Mouse (Mus musculus) telencephalon, adult 2 months (tissue): ENCODE measurements around the gene Tnfsf13.
A peak's percentile ranks its signal among the peaks of the same experiment; 100 is the strongest.

Experiments used
- DNase-seq: peaks from one replicate; pipeline ENCODE4 v3.0.0-alpha.2; 2011; ENCODE audit warnings: low read depth, low spot score

Tnfsf13 gene

DNA sequence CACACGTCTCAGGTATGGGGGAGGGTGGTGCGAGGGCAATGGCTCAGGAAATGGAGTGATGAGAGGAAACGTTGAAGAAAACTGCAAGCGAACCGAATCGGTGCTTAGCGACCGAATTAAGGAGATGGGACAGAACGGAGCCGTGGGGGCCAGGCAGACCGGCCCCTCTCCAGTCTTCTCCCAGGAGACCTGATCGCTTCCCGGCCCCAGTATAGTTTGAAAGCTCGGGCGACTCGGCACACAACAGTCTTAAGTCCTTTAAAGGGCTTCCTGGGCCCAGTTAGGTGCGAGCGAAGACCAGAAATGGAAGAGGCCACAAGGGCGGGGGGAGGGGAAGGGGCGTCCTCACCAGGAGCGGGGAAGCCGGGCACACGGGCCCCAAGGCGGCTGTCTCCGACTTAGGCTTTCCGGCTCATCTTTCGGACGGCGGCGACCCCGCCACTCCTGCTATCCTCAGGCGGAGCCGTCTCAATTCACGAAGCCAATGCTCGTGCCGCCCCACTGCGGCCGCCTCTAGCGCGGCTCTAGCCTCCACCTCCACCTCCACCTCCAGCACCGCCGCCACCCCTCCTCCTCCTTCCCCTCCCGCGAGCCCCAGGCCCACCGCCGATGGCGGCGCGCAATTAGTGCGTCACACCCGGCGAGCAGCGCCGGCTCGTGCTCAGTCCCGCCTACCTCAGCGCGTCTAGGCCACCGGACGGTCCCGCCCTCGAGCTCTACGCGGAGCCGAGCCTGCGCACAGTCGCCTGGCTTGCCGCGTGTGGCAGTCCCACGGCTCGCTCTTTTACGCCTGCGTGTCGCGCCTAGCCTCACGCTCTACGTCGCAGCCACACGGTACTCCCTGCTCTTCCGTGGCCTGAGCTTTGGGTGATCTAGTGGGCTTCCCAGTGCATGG, 4.0 kb downstream of the Tnfsf13 start, which contains the start of gene Senp3:
Senp3 (minus strand) TSS at position 771 of the 895 bp plus-strand sequence.
- DNase-seq: peak; percentile 97

DNA sequence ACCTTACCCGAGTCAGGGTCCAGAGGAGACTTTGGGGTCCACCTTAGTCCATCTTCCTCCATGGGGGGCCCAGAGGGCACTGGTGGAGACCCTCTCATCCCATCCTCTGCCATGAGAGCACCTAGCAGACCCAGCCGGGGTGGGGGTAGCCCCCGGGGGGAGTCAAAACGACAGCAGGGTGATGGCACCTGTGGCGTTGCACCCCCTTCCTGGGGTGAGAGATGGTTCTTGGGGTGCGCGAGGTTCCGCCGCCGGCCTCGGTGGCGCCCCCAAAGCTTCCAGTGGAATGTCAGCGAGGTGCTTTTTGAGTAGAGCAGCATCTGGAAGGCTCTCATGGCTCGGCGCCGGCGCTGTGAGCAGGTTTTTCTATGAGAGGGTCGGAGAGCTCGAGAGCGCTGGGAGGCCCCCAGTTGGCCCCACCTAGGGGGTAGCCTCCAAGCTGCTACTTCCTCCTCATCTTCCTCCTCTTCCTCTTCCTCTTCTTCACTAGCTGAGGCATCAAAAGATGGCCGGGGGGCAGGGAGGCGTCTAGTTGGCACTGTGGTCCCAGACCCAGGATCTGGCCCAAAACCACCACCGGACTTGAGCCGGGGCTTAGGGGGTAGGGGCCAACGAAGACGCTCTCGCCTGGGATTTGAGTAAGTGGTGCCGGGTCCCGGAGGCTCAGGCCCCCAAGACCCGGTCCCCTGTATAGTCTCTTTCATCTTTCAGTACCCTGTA, 5.3 kb downstream of the Tnfsf13 start:
- no peak for DNase-seq

DNA sequence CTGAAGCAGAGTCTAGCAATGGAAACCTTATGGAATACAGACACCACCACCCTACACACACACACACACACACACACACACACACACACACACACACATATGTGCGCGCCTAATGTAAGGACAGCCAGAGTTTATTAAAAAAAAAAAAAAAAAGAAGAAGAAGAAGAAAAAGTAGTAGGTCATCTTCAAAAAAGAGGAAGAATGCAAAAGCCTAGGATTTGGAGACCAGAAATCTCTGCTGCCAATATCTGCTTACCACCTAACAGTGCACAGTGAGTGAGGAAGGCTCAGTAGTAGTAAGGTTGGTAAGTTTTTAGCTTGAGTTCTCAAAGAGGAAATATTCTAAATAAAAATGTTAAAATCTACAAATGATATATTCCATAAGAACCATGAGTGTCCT, 6.4 kb downstream of the Tnfsf13 start:
- no peak for DNase-seq

DNA sequence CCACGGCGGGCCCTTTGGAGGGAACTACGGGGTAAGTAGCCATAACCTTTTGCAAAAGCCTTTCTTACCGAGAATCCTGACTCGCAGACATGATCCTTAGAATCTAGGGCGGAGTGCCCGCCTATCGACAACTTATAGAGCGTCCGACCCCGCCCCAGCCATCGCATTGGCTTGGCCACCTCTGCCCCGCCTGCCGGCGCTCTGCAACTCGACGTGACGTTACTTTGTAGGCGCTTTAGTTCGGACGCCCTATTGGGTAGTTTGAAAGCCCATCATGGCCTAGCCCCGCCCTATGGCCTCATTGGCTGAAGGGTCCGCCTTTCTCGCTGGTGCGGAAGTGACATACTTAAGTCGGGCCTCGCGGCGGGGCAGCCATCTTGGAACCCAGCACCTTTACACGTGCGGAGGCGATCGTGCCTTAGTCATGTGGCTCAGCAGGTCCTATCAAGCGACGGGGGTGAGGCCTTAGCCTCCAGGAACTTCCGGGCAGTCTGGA, 13.3 kb downstream of the Tnfsf13 start, which contains the start of gene Eif4a1:
Eif4a1 (minus strand) TSS at position 213 of the 496 bp plus-strand sequence.
- peak; percentile 100 for DNase-seq

DNA sequence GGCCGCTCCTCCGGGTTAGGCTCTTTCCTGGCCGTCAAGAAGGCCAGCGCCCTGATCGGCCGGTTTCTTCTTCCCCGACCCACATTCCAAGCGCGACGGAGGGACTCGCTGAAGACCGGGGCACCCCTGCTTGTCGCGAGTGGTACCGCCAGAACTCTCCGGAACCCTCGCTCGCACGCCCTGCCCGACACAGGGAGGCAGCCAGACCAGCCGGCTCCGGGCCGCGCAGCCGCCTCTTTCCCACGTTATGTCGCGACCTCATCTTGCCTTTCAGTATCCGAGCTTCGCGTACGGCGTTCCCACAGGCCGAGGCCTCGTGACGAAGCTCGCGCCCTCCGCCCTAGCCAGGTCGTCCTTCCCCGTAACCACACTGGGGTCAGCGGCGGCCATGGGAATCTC, 13.9 kb downstream of the Tnfsf13 start:
- DNase-seq: no peak

DNA sequence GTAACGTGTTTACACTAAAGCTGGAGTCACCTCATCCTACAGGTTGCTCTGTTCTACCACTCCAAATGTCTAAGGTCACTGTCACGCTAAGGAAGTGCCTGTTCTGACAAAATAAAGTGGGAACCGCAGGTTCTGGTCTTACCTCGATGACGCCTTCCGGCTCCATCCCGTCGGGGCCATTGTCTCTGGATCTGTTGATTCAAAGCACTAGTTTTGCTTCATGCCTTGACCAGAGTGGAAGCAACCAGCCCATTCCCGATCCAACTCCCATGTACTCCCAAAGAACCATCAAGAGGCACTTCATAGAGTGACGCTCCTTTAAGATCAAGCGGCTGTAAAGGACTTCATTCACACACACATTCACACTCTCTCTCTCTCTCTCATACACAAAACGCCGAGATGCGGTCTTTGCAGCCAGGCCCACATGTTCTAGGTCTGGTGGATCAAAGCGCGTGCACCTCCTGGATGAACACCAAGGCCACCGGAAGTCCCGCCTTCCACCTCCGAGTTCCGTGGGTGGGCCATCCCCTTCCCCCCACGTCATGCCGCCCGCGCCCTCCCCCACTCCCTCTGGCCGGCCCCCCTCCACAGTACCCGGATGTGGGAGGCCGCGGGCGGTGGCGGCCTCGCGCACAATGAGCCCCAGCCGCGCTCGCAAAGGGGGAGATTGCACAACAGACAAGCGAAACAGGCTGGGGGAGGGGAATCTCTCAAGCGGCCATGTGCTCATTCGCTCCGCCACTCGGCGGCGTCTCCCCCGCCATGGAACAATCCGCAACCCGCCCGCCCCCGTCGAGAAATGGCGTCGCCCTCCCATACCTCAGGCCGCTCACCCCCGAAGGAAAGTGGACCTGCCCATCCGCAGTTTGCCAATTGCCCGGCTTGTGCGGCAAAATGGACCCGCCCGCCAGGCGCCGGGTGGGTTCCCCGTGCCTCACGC, 14.5 kb downstream of the Tnfsf13 start:
- DNase-seq: peak; percentile 93

DNA sequence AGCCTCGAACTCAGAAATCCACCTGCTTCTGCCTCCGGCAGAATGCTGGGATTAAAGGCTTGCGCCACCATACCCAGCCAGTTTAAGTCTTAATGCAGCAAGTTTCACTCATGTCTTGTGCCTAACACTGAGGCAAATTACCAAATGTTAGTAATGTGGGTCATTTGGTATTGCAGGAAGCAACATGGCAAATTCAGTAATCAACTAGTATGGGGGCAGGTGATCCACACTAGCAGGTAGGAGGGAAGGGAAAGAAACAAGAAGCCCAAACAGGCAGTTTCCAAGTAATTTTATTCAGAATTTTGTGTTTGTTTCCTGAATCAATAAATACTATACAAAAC, 18.9 kb downstream of the Tnfsf13 start:
- DNase-seq: no peak

DNA sequence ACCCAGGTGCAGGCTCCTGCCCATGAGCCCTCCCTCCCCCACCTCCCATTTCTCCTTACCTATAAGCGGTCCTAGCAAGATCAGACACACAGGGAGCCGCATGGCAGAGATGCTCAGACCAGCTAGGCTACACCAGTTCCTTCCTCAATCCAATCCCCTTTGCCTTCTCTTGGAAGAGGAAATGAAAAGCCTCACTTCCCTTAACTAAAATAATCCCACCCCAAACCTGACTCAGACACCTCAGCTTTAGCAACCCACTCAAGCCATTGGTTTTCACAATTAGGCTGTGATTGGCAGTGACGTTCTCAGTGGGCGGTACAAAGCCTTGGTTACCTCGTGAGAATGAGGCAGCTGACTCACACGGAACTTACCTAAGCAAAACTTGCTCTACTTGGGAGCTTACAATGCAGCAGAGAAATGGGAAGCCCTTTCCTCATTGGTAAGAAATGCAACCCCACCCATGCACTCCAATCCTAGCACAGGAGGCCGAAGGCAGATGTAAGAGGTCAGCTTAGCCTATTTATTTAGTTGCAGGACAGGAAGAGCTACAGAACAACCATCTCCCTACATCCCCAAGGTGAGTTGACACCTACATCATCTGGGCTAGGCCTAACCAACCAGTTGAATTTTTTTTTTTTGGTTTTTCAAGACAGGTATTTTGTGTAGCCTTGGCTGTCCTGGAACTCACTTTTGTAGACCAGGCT, 19.5 kb downstream of the Tnfsf13 start, which contains the start of gene Cd68:
Cd68 (minus strand) TSS at position 193 of the 704 bp plus-strand sequence.
- DNase-seq: peak; percentile 86

DNA sequence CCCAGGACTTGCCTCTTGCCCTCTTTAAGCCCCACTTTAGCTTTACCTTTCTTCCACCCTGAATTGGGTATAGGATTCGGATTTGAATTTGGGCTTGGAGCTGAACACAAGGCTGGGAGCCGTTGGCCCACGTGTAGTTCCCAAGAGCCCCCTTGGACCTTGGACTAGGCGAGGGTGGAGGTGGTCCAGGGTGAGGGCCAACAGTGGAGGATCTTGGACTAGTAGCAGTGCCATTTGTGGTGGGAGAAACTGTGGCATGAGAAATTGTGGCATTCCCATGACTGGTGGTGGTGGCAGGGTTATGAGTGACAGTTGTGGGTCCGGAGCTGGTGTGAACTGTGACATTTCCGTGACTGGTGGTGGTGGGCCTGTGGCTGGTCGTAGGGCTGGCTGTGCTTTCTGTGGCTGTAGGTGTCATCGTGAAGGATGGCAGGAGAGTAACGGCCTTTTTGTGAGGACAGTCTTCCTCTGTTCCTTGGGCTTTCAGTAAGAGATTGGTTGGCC, 20.1 kb downstream of the Tnfsf13 start:
- no peak for DNase-seq

DNA sequence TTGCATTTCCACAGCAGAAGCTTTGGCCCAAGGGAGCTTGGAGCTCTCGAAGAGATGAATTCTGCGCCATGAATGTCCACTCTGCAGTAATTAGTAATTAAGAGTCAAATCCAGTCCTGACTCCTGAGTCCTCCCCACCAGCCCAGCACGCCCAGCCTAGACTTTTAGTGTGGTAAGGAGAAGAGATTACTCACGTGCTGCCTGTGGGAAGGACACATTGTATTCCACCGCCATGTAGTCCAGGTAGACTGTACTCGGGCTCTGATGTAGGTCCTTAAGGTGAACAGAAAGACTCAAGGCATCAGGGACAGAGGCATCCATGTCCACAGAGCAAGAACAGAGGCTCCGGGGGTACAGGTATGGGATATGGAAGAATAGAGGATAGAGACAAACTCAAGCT, 20.7 kb downstream of the Tnfsf13 start:
- DNase-seq: no peak

DNA sequence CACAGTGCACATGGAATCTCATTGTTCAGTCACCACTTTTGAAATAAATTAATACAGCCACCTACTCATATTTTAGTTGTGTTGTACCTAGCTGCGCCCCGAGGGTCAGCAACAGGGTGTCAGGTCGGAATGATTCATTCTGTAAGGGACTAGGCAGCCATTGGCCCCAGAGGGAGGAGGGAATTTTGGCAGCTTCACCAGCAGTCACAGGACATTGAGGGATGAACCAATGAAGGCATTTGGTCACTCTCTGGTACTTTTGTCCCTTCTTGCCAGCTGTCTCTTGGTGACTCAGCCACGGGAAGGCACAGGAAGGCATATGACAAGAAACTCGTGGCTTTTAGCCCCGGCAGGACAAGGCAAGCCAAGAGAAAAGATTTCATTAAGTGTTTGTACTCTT, 21.8 kb downstream of the Tnfsf13 start:
- DNase-seq: no peak

DNA sequence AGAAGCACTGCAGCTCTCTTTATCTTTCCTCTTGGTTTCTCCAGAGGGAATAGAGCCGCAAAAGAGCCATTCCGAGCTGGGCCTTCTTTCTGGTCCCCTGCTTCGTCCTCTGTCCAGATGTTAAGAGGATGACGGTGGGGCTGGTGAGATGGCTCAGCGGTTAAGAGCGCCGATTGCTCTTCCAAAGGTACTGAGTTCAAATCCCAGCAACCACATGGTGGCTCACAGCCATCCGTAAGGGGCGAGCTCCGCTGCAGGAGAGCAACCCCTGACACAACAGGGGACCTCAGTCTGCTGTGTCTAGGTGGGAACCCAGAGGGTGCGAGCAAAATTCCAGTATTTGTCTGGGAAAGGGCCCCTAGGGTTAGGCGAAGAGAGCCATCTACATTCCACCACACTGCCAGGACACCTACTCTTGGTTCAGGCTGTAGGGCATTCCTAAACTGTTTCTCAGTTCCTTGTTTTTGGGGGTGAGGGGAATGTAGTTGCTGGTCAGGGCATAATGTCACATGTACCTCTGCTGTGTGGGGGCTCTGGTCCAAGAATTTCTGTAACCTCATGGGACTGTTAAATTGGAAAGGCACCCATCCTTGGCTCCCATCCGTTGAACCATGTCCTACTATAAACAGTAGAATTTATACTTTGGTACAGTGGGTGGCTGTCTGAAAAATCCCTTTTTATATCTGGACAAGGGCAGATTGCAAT, 22.5 kb downstream of the Tnfsf13 start:
- no peak for DNase-seq

DNA sequence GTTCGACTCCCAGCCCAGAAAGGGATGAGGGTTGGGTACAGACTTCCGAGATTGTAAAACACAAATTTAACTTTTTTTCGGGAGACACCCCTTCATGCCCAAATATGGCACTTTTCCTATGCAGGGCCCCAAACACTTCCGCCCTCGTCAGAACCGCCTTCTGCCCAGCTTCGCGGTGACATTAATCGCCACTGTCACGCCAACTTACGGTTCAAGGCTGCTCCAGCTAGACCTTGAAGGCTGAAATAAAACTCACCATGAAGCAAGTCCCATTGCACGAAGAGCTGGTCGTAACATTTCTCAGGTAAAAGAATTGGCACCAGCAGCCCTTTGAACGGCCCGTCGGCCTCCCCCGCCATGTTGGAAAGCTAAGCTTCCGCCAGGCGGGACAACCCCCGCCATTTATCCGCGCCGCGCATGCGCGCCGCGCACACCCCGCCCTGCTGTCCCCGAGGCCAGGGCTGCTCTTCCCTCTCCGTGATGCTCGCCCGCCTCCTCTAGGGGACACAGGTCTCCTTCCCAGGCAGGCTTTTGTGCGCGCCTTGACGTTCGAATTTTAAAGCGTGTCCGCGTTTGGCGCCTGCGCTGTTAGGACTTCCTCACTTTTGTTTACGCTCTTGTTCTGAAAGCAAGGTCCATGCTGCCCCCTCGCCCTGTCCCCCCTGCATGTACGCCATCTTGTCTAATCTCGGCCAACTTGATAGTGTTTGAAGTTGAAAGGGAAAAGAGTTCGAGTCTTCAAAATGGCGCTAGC, 23.2 kb downstream of the Tnfsf13 start, which contains the start of gene Mpdu1:
Mpdu1 (minus strand) TSS at position 430 of the 754 bp plus-strand sequence.
- peak; percentile 97 for DNase-seq

DNA sequence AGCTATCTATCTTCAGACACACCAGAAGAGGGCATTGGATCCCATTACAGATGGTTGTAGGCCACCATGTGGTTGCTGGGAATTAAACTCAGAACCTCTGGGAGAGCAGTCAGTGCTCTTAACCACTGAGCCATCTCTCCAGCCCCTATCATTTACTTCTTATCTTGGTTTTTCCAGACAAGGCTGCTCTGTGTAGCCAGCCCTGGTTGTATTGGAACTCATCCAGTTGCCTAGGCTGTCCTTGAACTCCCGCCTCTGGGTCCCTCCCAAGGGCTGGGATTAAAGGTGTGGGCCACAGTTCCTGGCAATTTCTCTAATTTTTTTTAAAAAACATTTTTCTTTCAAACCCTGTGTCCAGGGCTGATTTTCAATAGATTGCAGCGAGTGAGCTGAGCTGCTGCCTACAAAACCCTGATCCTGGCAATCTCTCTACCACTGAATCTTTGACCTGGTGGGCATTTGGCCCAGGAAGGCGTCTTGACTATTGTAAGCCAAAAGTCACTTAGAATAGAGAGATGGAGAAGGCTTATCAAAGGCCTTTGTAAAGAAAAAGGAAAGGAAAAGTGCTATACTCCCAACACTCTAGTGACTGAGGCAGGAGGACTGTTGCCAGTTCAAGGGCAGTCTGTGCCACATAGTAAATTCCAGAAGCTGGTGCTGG, 24.2 kb downstream of the Tnfsf13 start:
- DNase-seq: no peak

DNA sequence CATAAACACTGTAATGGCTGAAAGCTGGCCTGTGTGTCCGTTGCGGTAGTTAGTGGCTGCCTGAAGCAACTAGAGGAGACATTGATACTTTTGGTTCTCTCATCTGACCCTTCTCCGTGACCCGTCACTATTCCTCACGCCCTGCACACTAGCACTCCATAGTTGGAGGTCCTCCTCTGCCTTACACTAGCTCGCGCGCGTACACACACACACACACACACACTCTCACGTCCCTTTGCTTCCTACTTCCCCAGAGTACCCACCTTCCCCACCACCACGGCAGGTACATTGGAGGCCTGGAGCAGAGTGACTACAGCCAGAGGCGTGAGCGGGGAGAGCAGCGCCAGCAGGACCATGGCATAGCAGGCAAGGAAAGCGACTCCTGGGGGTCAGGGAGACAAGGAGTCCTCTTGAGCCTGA, 28.1 kb downstream of the Tnfsf13 start:
- no peak for DNase-seq

DNA sequence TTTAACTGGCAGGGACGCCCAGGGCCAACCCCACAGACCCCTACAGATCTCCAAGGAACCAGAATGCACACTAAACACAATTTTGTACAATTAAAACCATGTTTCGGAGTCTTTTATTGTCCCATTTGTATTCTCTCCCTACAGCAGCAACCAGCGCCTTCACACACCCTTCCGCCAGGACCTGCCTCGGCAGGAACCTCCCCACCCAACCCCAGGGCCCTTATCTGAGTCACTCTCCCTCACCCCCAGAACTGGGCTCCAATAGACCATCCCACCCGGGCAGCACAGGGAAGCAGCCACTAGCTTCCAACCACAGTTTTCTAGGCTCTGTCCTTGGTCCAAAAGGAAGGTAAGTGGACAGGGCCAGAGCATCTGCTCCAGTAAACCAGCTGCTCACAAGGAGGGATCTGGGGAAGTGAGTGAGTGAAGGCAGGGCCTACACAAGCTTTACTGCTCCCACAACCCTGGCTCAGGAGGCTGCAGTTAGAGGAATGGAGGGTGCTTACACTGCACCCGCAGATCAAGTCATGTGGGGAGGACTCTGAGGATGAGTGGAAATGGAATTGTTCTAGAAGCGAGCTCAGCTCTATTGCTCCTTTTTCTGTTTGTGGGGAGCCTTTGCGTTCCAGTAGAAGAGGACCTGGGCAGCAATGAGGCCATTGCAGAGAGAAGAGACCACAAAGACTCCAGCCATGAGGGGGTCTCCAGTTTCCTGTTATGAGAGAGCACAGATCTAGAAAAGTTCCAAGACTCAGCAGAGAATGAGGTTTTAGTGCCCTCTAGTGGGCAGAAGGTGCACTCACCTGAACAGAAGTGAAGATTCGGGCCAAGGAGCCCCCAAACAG, 28.7 kb downstream of the Tnfsf13 start:
- DNase-seq: no peak

DNA sequence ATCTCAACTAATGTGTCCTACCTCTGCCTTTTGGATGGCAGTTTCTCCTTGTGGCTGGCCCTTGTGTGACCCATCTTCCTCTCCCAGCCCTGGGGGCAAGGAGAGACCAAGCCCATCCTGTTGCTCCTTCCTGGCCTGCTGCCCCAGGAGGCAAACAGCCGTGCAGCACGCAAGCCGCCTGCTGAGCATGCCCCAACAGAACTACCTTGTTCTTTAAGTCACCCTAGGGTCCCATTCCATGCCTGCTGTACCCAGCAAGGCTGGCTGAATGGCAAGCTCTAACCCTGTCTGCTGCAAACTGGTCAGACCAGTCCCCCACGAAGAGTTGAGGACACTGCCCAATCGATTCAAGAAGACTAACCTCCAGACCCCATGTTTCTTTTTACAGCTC, 29.5 kb downstream of the Tnfsf13 start:
- no peak for DNase-seq
